ENCODE assay signal across 30 mouse cellular contexts in genomic region chr4:4723821-4724220, GRCm38 (mm10).
A peak's percentile ranks its signal among the peaks of the same experiment; 100 is the strongest.
DNase-seq lines count a peak whose midpoint lies in the region; ATAC-seq and TF ChIP-seq lines count a peak whose summit lies in the region.
"Had no signal": no experiment of that assay in that cellular context is flagged by ENCODE, and none has a peak within 500 bp of the region (broad histone marks: within the 10 kb centered on the region; RNA-seq: fewer than 3 reads in every experiment).

No protein-coding gene starts in this region.

- no peaks in the 10 kb centered on the region for H3K79me2 ChIP-seq in myocyte (ENCODE audit: control insufficient read depth, insufficient read depth)

- H3K9me3 ChIP-seq in heart, embryonic 10.5 days: no peaks in the 10 kb centered on the region
- H3K9me3 ChIP-seq in embryonic facial prominence, embryonic 12.5 days: no peaks in the 10 kb centered on the region
- H3K9me3 ChIP-seq: forebrain, embryonic 12.5 days; heart, embryonic 13.5 days; hindbrain, embryonic 10.5 days; hindbrain, embryonic 15.5 days; kidney, embryonic 15.5 days; liver, embryonic 12.5 days; neural tube, embryonic 15.5 days; stomach, embryonic 15.5 days had no signal

- no peak overlapping the region for H3K4me3 ChIP-seq in heart, embryonic 10.5 days
- H3K4me3 ChIP-seq in embryonic facial prominence, embryonic 12.5 days: no peak overlapping the region
- H3K4me3 ChIP-seq in myocyte: no peak overlapping the region
- H3K4me3 ChIP-seq: erythroblast, embryonic 14.5 days; forebrain, embryonic 12.5 days; heart, embryonic 13.5 days; hindbrain, embryonic 10.5 days; hindbrain, embryonic 15.5 days; kidney, embryonic 15.5 days; layer of hippocampus, adult 2 months; liver, embryonic 12.5 days; neural tube, embryonic 15.5 days; stomach, embryonic 15.5 days had no signal

- H3ac ChIP-seq in myocyte (ENCODE audit: control insufficient read depth, insufficient read length): no peak overlapping the region

- H3K4me1 ChIP-seq in heart, embryonic 10.5 days: no peaks in the 10 kb centered on the region
- no peaks in the 10 kb centered on the region for H3K4me1 ChIP-seq in embryonic facial prominence, embryonic 12.5 days
- H3K4me1 ChIP-seq: forebrain, embryonic 12.5 days; heart, embryonic 13.5 days; hindbrain, embryonic 10.5 days; hindbrain, embryonic 15.5 days; kidney, embryonic 15.5 days; liver, embryonic 12.5 days; neural tube, embryonic 15.5 days; stomach, embryonic 15.5 days had no signal

- WGBS in heart, embryonic 10.5 days: 68% methylated on average over 8 of the region's 8 CpGs
- 50% methylated on average over 8 of the region's 8 CpGs for WGBS in embryonic facial prominence, embryonic 12.5 days

- H3K27ac ChIP-seq in heart, embryonic 10.5 days: no peak overlapping the region
- 0 out of 2 replicates have a peak overlapping the region, but pooled peaks have one; percentile 17 for H3K27ac ChIP-seq in embryonic facial prominence, embryonic 12.5 days
- H3K27ac ChIP-seq: forebrain, embryonic 12.5 days; heart, embryonic 13.5 days; hindbrain, embryonic 10.5 days; hindbrain, embryonic 15.5 days; kidney, embryonic 15.5 days; layer of hippocampus, adult 2 months; liver, embryonic 12.5 days; macrophage; neural tube, embryonic 15.5 days; stomach, embryonic 15.5 days had no signal

- TF ChIP-seq POLR2A in myocyte (IDR thresholded peaks at IDR 0.05; ENCODE audit: insufficient read length, low read depth): no peak

- no peak overlapping the region for H3K4me2 ChIP-seq in embryonic facial prominence, embryonic 12.5 days (replicated peaks)
- peak overlapping the region; percentile 1 for H3K4me2 ChIP-seq in myocyte (ENCODE audit: low read depth)
- H3K4me2 ChIP-seq: forebrain, embryonic 12.5 days; heart, embryonic 13.5 days; hindbrain, embryonic 15.5 days; kidney, embryonic 15.5 days; liver, embryonic 12.5 days; neural tube, embryonic 15.5 days; stomach, embryonic 15.5 days had no signal

- no peak for ATAC-seq in embryonic facial prominence, embryonic 12.5 days (ENCODE audit: insufficient number of reproducible peaks, insufficient read depth, low FRiP score, low TSS enrichment)
- ATAC-seq: inflammation-experienced regulatory T-cells, adult 6 months; liver, embryonic 12.5 days; liver, postnatal 0 days had no signal

- no peak overlapping the region for H3K9ac ChIP-seq in embryonic facial prominence, embryonic 12.5 days
- H3K9ac ChIP-seq: forebrain, embryonic 12.5 days; heart, embryonic 13.5 days; hindbrain, embryonic 15.5 days; kidney, embryonic 15.5 days; liver, embryonic 12.5 days; liver, postnatal 0 days; neural tube, embryonic 15.5 days; stomach, embryonic 15.5 days had no signal

- no peaks in the 10 kb centered on the region for H3K36me3 ChIP-seq in heart, embryonic 10.5 days
- H3K36me3 ChIP-seq in embryonic facial prominence, embryonic 12.5 days: no peaks in the 10 kb centered on the region
- H3K36me3 ChIP-seq in myocyte (ENCODE audit: control insufficient read depth, insufficient read depth): no peaks in the 10 kb centered on the region
- H3K36me3 ChIP-seq: forebrain, embryonic 12.5 days; heart, embryonic 13.5 days; hindbrain, embryonic 10.5 days; hindbrain, embryonic 15.5 days; kidney, embryonic 15.5 days; liver, embryonic 12.5 days; neural tube, embryonic 15.5 days; stomach, embryonic 15.5 days had no signal

- peak; percentile 5 for DNase-seq in embryo, embryonic 10.5 days (ENCODE audit: low spot score)
- no peak for DNase-seq in embryo, embryonic 10 days (ENCODE audit: low spot score)
- peak; percentile 3 for DNase-seq in heart, adult 8-10 months (ENCODE audit: low spot score)
- DNase-seq in heart, embryonic 10.5 days (ENCODE audit: low spot score): no peak
- no peak for DNase-seq in adrenal gland, postnatal 10 days
- no peak for DNase-seq in adrenal gland, adult (ENCODE audit: inconsistent age in 2 of 2, low spot score in 1 of 2)
- DNase-seq: adrenal gland, adult 8-10 months; cerebellum, adult 8-10 months; cerebellum, postnatal 36 days; kidney, adult 11 months; kidney, postnatal 36 days; liver, postnatal 0 days; midbrain, embryonic 14.5 days; retina, postnatal 1 day; right cerebral cortex, postnatal 14 days; thymus, postnatal 25 days had no signal

- H3K27me3 ChIP-seq in heart, embryonic 10.5 days (ENCODE audit: insufficient read depth, poor library complexity, severe bottlenecking): no peaks in the 10 kb centered on the region
- H3K27me3 ChIP-seq in embryonic facial prominence, embryonic 12.5 days: no peaks in the 10 kb centered on the region
- H3K27me3 ChIP-seq in myocyte (ENCODE audit: control insufficient read depth, insufficient read depth, insufficient read length): no peaks in the 10 kb centered on the region
- H3K27me3 ChIP-seq: forebrain, embryonic 12.5 days; heart, embryonic 13.5 days; hindbrain, embryonic 15.5 days; kidney, embryonic 15.5 days; liver, embryonic 12.5 days; neural tube, embryonic 15.5 days; stomach, embryonic 15.5 days had no signal

TF ChIP-seq in myocyte, 11 proteins besides CTCF, POLR2A, EP300 and RAD21:
- TF ChIP-seq POLR2AphosphoS2 (IDR thresholded peaks at IDR 0.05; ENCODE audit: insufficient read length, low read depth) (no peak), MYOG (IDR thresholded peaks at IDR 0.05; ENCODE audit: control insufficient read depth in 1 of 3, insufficient read depth in 1 of 3, insufficient read length in 2 of 3, low read depth in 2 of 3) (no peak), CEBPB (IDR thresholded peaks at IDR 0.05; ENCODE audit: insufficient read depth, poor library complexity, severe bottlenecking) (no peak), USF1 (IDR thresholded peaks at IDR 0.05; ENCODE audit: low read depth) (no peak), MAX (IDR thresholded peaks at IDR 0.05; ENCODE audit: low read depth) (no peak)

Comparison
In these comparisons a context has a peak if more than half of its experiments do, and no peak if none do; other contexts are left out.
1. DNase-seq: peak in embryo, embryonic 10.5 days (single experiment) and heart, adult 8-10 months (single experiment); none in embryo, embryonic 10 days (single experiment), heart, embryonic 10.5 days (single experiment), adrenal gland, postnatal 10 days (single experiment) and adrenal gland, adult (0 of 2).